Mouse (Mus musculus) heart, adult 2 months (tissue): ENCODE measurements around the gene Btnl2.

Source experiments
- CTCF ChIP-seq: fragments of 200-600 bp; IDR thresholded peaks from 2 replicates; pipeline ENCODE4 v1.8.1; 2022; ENCODE audit warnings: antibody characterized with exemption, mild to moderate bottlenecking, moderate library complexity
- EP300 ChIP-seq: fragments of 200-500 bp; IDR thresholded peaks from 2 replicates; pipeline ENCODE4 v1.6.1; 2011; ENCODE audit warnings: low read depth, low read length, control low read depth; ENCODE audit not compliant: insufficient read depth

- TF ChIP-seq CTCF (no peak), EP300 (no peak)
These were observed 23.4 kb upstream of the Btnl2 start for GRCm38 (mm10) chr17:34331200-34331599.
